Mouse (Mus musculus): ENCODE results near the gene Hist1h2ak. TPM values are rescaled to one million over a fixed set of nuclear protein-coding genes. Genes with fewer than 3 reads are reported as not detected.
"Not testable (repeated sequence)": the region's sequence is repeated elsewhere in the genome, so short reads cannot be mapped to it uniquely, and the experiment has no call there.

Gene Hist1h2ak
- polyA plus RNA-seq, 1 experiment from 2014 or later = 24.4 TPM

GRCm38 (mm10) chr13:21778814-21779766 lies 25.5 kb upstream of the Hist1h2ak start:
- ATAC-seq (ENCODE audit: low FRiP score, low TSS enrichment) = peak; percentile 87
- peak overlapping the region; percentile 69 for H3K4me3 ChIP-seq (ENCODE audit: low read length)
- H3K36me3 ChIP-seq (ENCODE audit: insufficient read depth, low read length) = no peaks in the 10 kb centered on the region
- H3K27ac ChIP-seq (ENCODE audit: low read length) = peak overlapping the region; percentile 98
- 4% methylated on average over 33 of the region's 33 CpGs for WGBS
- peak overlapping the region; percentile 73 for H3K4me2 ChIP-seq (replicated peaks; ENCODE audit: low read depth, low read length)
- H3K27me3 ChIP-seq (ENCODE audit: insufficient read depth, low read length) = no peaks in the 10 kb centered on the region
- no peaks in the 10 kb centered on the region for H3K9me3 ChIP-seq (ENCODE audit: low read length)
- H3K9ac ChIP-seq (replicated peaks; ENCODE audit: low read length) = peak overlapping the region; percentile 94
- H3K4me1 ChIP-seq (ENCODE audit: insufficient read depth, low read length) = peaks cover 30% of the 10 kb centered on the region

DNA sequence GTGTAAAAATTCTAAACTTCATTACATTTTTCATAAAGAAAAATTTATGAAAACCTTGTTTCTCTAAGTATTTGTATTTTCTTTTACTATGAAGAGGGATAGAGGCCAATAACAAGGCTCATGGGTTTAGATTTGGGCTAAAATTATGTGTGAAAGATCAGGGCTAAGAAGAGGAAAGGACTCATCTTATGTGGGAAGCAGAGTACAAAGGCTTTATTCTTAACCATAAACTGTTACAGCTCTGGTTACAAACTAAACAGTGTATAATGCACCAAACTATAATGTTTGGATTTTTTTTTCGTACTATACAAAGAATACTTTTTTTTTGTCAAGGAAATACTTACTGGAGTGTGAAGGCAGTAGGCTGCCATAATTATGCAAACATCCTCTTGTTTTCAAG lies 2.1 kb upstream of the Hist1h2ak start:
- H3K9me3 ChIP-seq (ENCODE audit: low read length) = no peaks in the 10 kb centered on the region
- 40% methylated on average over 1 of the region's 1 CpGs for WGBS
- H3K4me3 ChIP-seq (ENCODE audit: low read length) = no peak overlapping the region
- no peak overlapping the region for H3K27ac ChIP-seq (ENCODE audit: low read length)
- H3K36me3 ChIP-seq (ENCODE audit: insufficient read depth, low read length) = no peaks in the 10 kb centered on the region
- no peak for ATAC-seq (ENCODE audit: low FRiP score, low TSS enrichment)
- no peaks in the 10 kb centered on the region for H3K27me3 ChIP-seq (ENCODE audit: insufficient read depth, low read length)
- peak overlapping the region; percentile 45; the same call in 1 of the 2 replicates for H3K4me2 ChIP-seq (replicated peaks; ENCODE audit: low read depth, low read length)
- H3K4me1 ChIP-seq (ENCODE audit: insufficient read depth, low read length) = peaks cover 23% of the 10 kb centered on the region
- H3K9ac ChIP-seq (replicated peaks; ENCODE audit: low read length) = no peak overlapping the region

GRCm38 (mm10) chr13:21754294-21755001 lies 821 bp upstream of the Hist1h2ak start:
- Histone ChIP-seq H3K9ac (replicated peaks; ENCODE audit: low read length) (peak overlapping the region; percentile 74), H3K4me3 (ENCODE audit: low read length) (peak overlapping the region; percentile 54), H3K27ac (ENCODE audit: low read length) (peak overlapping the region; percentile 96), H3K4me2 (replicated peaks; ENCODE audit: low read depth, low read length) (peak overlapping the region; percentile 67), H3K4me1 (ENCODE audit: insufficient read depth, low read length) (peaks cover 24% of the 10 kb centered on the region)
- not testable (repeated sequence) for H3K36me3 ChIP-seq (ENCODE audit: insufficient read depth, low read length); H3K27me3 ChIP-seq (ENCODE audit: insufficient read depth, low read length); H3K9me3 ChIP-seq (ENCODE audit: low read length); ATAC-seq (ENCODE audit: low FRiP score, low TSS enrichment)
- 1% methylated on average over 15 of the region's 26 CpGs for WGBS

DNA sequence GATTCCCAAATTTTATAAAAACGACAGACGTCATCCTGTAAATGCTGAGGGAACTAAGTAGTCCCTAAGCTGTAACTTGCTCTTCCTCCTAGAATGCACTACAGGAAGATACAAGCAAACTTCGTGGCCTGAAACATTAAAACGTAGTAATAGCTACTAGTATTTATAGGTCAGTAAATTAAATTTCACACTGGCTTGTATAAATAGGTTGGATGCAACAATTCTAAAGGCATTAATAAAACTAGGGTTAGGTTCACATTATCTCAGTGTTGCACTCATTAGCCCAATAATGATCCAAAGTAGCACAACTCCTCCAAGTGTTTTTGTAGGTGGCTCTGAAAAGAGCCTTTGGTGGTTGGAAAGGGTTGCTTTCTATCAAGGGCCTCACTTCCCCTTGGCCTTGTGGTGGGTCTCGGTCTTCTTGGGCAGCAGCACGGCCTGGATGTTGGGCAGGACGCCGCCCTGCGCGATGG lies 540 bp downstream of the Hist1h2ak start:
- H3K27me3 ChIP-seq (ENCODE audit: insufficient read depth, low read length) = no peaks in the 10 kb centered on the region
- H3K9ac ChIP-seq (replicated peaks; ENCODE audit: low read length) = peak overlapping the region; percentile 76
- WGBS = under 1% methylated on average over 10 of the region's 10 CpGs
- H3K36me3 ChIP-seq (ENCODE audit: insufficient read depth, low read length) = no peaks in the 10 kb centered on the region
- H3K27ac ChIP-seq (ENCODE audit: low read length) = peak overlapping the region; percentile 96
- H3K4me3 ChIP-seq (ENCODE audit: low read length) = peak overlapping the region; percentile 52
- peaks cover 30% of the 10 kb centered on the region for H3K4me1 ChIP-seq (ENCODE audit: insufficient read depth, low read length)
- ATAC-seq (ENCODE audit: low FRiP score, low TSS enrichment) = no peak
- H3K4me2 ChIP-seq (replicated peaks; ENCODE audit: low read depth, low read length) = peak overlapping the region; percentile 67
- H3K9me3 ChIP-seq (ENCODE audit: low read length) = no peaks in the 10 kb centered on the region

GRCm38 (mm10) chr13:21752356-21752755 lies 1.3 kb downstream of the Hist1h2ak start:
- no peaks in the 10 kb centered on the region for H3K36me3 ChIP-seq (ENCODE audit: insufficient read depth, low read length)
- H3K9me3 ChIP-seq (ENCODE audit: low read length) = no peaks in the 10 kb centered on the region
- H3K27me3 ChIP-seq (ENCODE audit: insufficient read depth, low read length) = no peaks in the 10 kb centered on the region
- 21% methylated on average over 3 of the region's 3 CpGs for WGBS
- peak overlapping the region; percentile 1; the same call in 1 of the 2 replicates for H3K4me3 ChIP-seq (ENCODE audit: low read length)
- peak overlapping the region; percentile 66 for H3K27ac ChIP-seq (ENCODE audit: low read length)
- peak overlapping the region; percentile 67 for H3K4me2 ChIP-seq (replicated peaks; ENCODE audit: low read depth, low read length)
- ATAC-seq (ENCODE audit: low FRiP score, low TSS enrichment) = no peak
- H3K9ac ChIP-seq (replicated peaks; ENCODE audit: low read length) = peak overlapping the region; percentile 18
- peaks cover 33% of the 10 kb centered on the region for H3K4me1 ChIP-seq (ENCODE audit: insufficient read depth, low read length)

GRCm38 (mm10) chr13:21751827-21752226 lies 1.8 kb downstream of the Hist1h2ak start:
- no peak for ATAC-seq (ENCODE audit: low FRiP score, low TSS enrichment)
- Histone ChIP-seq H3K9ac (replicated peaks; ENCODE audit: low read length) (no peak overlapping the region; the same call in 1 of the 2 replicates), H3K36me3 (ENCODE audit: insufficient read depth, low read length) (no peaks in the 10 kb centered on the region), H3K9me3 (ENCODE audit: low read length) (no peaks in the 10 kb centered on the region), H3K4me3 (ENCODE audit: low read length) (no peak overlapping the region), H3K4me2 (replicated peaks; ENCODE audit: low read depth, low read length) (peak overlapping the region; percentile 67), H3K27me3 (ENCODE audit: insufficient read depth, low read length) (no peaks in the 10 kb centered on the region), H3K4me1 (ENCODE audit: insufficient read depth, low read length) (peaks cover 34% of the 10 kb centered on the region), H3K27ac (ENCODE audit: low read length) (peak overlapping the region; percentile 66)
- 66% methylated on average over 3 of the region's 3 CpGs for WGBS

DNA sequence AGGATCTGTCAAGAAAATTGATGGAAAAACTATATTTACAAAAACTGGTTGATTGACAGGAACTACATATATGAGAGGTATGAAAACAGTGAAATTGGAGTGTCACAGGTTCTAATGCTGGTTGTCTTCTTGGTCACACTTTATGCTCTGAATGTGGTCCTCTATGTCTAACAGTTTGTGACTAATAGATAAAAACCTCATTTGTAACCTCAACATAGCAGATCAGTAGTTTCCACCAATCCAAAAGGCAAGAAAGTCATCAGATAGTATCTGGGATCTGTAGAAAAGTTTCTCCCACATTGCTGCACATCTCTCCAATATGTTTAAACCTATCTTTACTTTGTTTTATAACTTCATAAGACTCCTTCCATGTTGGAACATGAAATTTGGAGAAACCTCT lies 2.2 kb downstream of the Hist1h2ak start:
- no peak for ATAC-seq (ENCODE audit: low FRiP score, low TSS enrichment)
- no peak overlapping the region for H3K27ac ChIP-seq (ENCODE audit: low read length)
- H3K27me3 ChIP-seq (ENCODE audit: insufficient read depth, low read length) = no peaks in the 10 kb centered on the region
- no peaks in the 10 kb centered on the region for H3K36me3 ChIP-seq (ENCODE audit: insufficient read depth, low read length)
- H3K4me3 ChIP-seq (ENCODE audit: low read length) = no peak overlapping the region
- H3K4me1 ChIP-seq (ENCODE audit: insufficient read depth, low read length) = peaks cover 34% of the 10 kb centered on the region
- no peak overlapping the region for H3K9ac ChIP-seq (replicated peaks; ENCODE audit: low read length)
- no peaks in the 10 kb centered on the region for H3K9me3 ChIP-seq (ENCODE audit: low read length)
- no peak overlapping the region for H3K4me2 ChIP-seq (replicated peaks; ENCODE audit: low read depth, low read length)

- WGBS = under 1% methylated on average over 40 of the region's 56 CpGs
- peak within 1 kb of the TSS; percentile 96 for H3K27ac ChIP-seq (ENCODE audit: low read length)
- H3K36me3 ChIP-seq (ENCODE audit: insufficient read depth, low read length); H3K9me3 ChIP-seq (ENCODE audit: low read length); H3K27me3 ChIP-seq (ENCODE audit: insufficient read depth, low read length): not testable (repeated sequence)
- ATAC-seq (ENCODE audit: low FRiP score, low TSS enrichment) = peak; percentile 84
- peak within 1 kb of the TSS; percentile 78 for H3K9ac ChIP-seq (replicated peaks; ENCODE audit: low read length)
- peak within 1 kb of the TSS; percentile 60 for H3K4me3 ChIP-seq (ENCODE audit: low read length)
- peaks cover 30% of the 10 kb centered on the region for H3K4me1 ChIP-seq (ENCODE audit: insufficient read depth, low read length)
- H3K4me2 ChIP-seq (replicated peaks; ENCODE audit: low read depth, low read length) = peak within 1 kb of the TSS; percentile 83
Observed at GRCm38 (mm10) chr13:21750159-21751017, 3.2 kb downstream of the Hist1h2ak start, which contains the start of gene Hist1h4k. TSS of gene Hist1h4k (minus strand) at chr13:21750505.

Data from kidney, embryonic 16.5 days (tissue).